Mouse (Mus musculus) heart, adult 2 months (tissue): Measurements from ENCODE around the gene Gm44965.

Experiments
- CTCF ChIP-seq: fragments of 200-600 bp; IDR thresholded peaks from 2 replicates; pipeline ENCODE4 v1.8.1; 2022; ENCODE audit warnings: antibody characterized with exemption, mild to moderate bottlenecking, moderate library complexity
- EP300 ChIP-seq: fragments of 200-500 bp; IDR thresholded peaks from 2 replicates; pipeline ENCODE4 v1.6.1; 2011; ENCODE audit warnings: low read depth, low read length, control low read depth; ENCODE audit not compliant: insufficient read depth
- POLR2A ChIP-seq: fragments of 200-500 bp; IDR thresholded peaks from 2 replicates; pipeline ENCODE4 v1.6.1; 2011; ENCODE audit warnings: mild to moderate bottlenecking, low read depth, low read length, control low read depth; ENCODE audit not compliant: insufficient read depth

DNA sequence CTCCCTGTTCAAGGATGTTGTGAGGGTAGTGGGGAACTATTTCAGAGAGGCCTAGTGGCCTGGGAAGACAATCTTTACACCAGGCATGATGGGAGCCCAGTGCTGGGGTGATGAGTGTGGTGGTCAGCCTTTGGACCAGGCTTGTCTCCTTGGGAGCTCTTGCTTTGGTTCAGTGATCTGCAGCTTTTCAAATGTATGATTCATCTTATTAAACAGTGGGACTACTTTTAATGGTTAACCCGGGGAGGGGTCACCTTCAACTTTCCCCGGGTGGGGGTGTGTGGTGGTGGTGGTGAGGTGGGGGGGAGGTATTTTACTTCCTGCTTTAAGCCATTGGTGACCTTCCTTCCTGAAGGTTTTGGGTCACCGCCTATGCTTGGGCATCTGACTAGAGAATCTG, 34.6 kb downstream of the Gm44965 start:
- TF ChIP-seq EP300: no peak
- no peak for TF ChIP-seq CTCF
- TF ChIP-seq POLR2A: no peak
